11 mouse cellular contexts compared by ENCODE assay signal in the genomic region with DNA sequence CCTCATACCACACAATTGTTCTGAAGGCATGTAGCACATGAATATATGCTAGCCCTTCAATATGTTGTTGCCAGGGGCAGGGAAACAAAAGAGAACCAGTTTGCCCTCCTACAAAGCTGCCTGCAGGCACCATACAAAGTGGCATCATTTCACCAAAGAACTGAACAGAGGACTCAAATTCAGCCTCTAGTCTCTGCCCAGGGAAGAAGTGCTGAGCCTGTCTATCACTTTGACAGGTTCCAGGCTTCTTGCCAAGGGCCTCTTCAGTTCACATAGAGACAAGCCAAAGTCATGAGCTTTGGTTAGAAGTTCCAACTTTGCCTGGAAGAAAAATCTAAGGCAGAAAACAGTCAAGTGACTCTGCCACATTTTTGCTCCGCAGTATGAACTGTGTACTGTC.
DNase-seq lines count a peak whose midpoint lies in the region; ATAC-seq and TF ChIP-seq lines count a peak whose summit lies in the region.
"Had no signal": no experiment of that assay in that cellular context is flagged by ENCODE, and none has a peak within 500 bp of the region (broad histone marks: within the 10 kb centered on the region; RNA-seq: fewer than 3 reads in every experiment).

No protein-coding gene starts in this region.

- H3K4me2 ChIP-seq in limb, embryonic 14.5 days (replicated peaks; ENCODE audit: low read depth, low read length, severe bottlenecking) = no peak overlapping the region
- H3K4me2 ChIP-seq in forebrain, postnatal 0 days (ENCODE audit: low read depth) = no peak overlapping the region
- H3K4me2 ChIP-seq in lung, postnatal 0 days (replicated peaks; ENCODE audit: low read depth, low read length) = no peak overlapping the region
- H3K4me2 ChIP-seq: limb, embryonic 15.5 days had no signal

- intact Hi-C loops in left cerebral cortex, postnatal 14 days (cut with DNase I) = no loop called here

- no peak for TF ChIP-seq CTCF in forebrain, postnatal 0 days (IDR thresholded peaks at IDR 0.05; ENCODE audit: low read depth)
- no peak for TF ChIP-seq CTCF in lung, postnatal 0 days (IDR thresholded peaks at IDR 0.05)

- no peaks in the 10 kb centered on the region for H3K4me1 ChIP-seq in limb, embryonic 14.5 days (ENCODE audit: control insufficient read depth, insufficient read depth, low read length)
- no peaks in the 10 kb centered on the region for H3K4me1 ChIP-seq in limb, embryonic 10.5 days
- H3K4me1 ChIP-seq in forebrain, postnatal 0 days (ENCODE audit: insufficient read depth) = peaks cover 5% of the 10 kb centered on the region; the same call in 1 of the 2 replicates
- H3K4me1 ChIP-seq in lung, postnatal 0 days (ENCODE audit: insufficient read depth, low read depth, low read length) = peaks cover 3% of the 10 kb centered on the region; the same call in 1 of the 2 replicates
- H3K4me1 ChIP-seq: limb, embryonic 15.5 days had no signal

- no peak overlapping the region for H3K9ac ChIP-seq in limb, embryonic 14.5 days (ENCODE audit: low read depth, low read length, severe bottlenecking)
- no peak overlapping the region for H3K9ac ChIP-seq in forebrain, postnatal 0 days
- H3K9ac ChIP-seq in lung, postnatal 0 days (replicated peaks; ENCODE audit: low read depth) = no peak overlapping the region
- H3K9ac ChIP-seq: limb, embryonic 15.5 days had no signal

- ATAC-seq in limb, embryonic 14.5 days (ENCODE audit: low FRiP score, low read depth) = no peak
- peak; percentile 38; the same call in 1 of the 2 replicates for ATAC-seq in forebrain, postnatal 0 days
- ATAC-seq in lung, postnatal 0 days = no peak
- ATAC-seq: Patski had no signal

- no peaks in the 10 kb centered on the region for H3K36me3 ChIP-seq in limb, embryonic 14.5 days (ENCODE audit: control insufficient read depth, insufficient read depth, low read length)
- no peaks in the 10 kb centered on the region for H3K36me3 ChIP-seq in limb, embryonic 10.5 days
- no peaks in the 10 kb centered on the region for H3K36me3 ChIP-seq in forebrain, postnatal 0 days (ENCODE audit: insufficient read depth)
- no peaks in the 10 kb centered on the region for H3K36me3 ChIP-seq in lung, postnatal 0 days (ENCODE audit: insufficient read depth, low read length)
- H3K36me3 ChIP-seq: limb, embryonic 15.5 days had no signal

- no peak for TF ChIP-seq POLR2A in limb, embryonic 14.5 days (IDR thresholded peaks at IDR 0.05; ENCODE audit: borderline replicate concordance, extremely low read depth, insufficient read depth, insufficient read length)

- peak; percentile 35 for DNase-seq in limb, embryonic 14.5 days (ENCODE audit: low spot score)
- no peak for DNase-seq in limb, embryonic 10.5 days (ENCODE audit: low spot score)
- DNase-seq in cerebellum, adult 18-20 months = peak; percentile 5
- peak; percentile 26 for DNase-seq in forebrain, postnatal 0 days
- peak; percentile 10 for DNase-seq in lung, postnatal 0 days (ENCODE audit: low spot score)
- DNase-seq in frontal cortex, postnatal 36 days (ENCODE audit: low spot score in 2 of 2) = no peak
- no peak for DNase-seq in gastrocnemius, postnatal 10 days
- DNase-seq in left cerebral cortex, postnatal 14 days (ENCODE audit: low spot score in 2 of 2) = no peak
- DNase-seq: spleen, adult 18-20 months had no signal

- no peak for TF ChIP-seq EP300 in lung, postnatal 0 days (IDR thresholded peaks at IDR 0.05)

- no peak overlapping the region for H3K4me3 ChIP-seq in limb, embryonic 14.5 days (replicated peaks; ENCODE audit: low read length)
- no peak overlapping the region for H3K4me3 ChIP-seq in limb, embryonic 10.5 days
- no peak overlapping the region for H3K4me3 ChIP-seq in forebrain, postnatal 0 days (ENCODE audit: low read depth, low read length)
- no peak overlapping the region for H3K4me3 ChIP-seq in lung, postnatal 0 days (ENCODE audit: low read depth, low read length)
- H3K4me3 ChIP-seq: limb, embryonic 15.5 days had no signal

- 86% methylated on average over 1 of the region's 1 CpGs for WGBS in limb, embryonic 14.5 days
- WGBS in limb, embryonic 10.5 days = 94% methylated on average over 1 of the region's 1 CpGs
- WGBS in forebrain, postnatal 0 days = 32% methylated on average over 1 of the region's 1 CpGs
- WGBS in lung, postnatal 0 days = 47% methylated on average over 1 of the region's 1 CpGs

- H3K27me3 ChIP-seq in limb, embryonic 14.5 days (ENCODE audit: control insufficient read depth, insufficient read depth, low read length) = no peaks in the 10 kb centered on the region
- H3K27me3 ChIP-seq in limb, embryonic 10.5 days (ENCODE audit: low read depth, poor library complexity, severe bottlenecking) = no peaks in the 10 kb centered on the region
- no peaks in the 10 kb centered on the region for H3K27me3 ChIP-seq in forebrain, postnatal 0 days (ENCODE audit: insufficient read depth, low read length)
- no peaks in the 10 kb centered on the region for H3K27me3 ChIP-seq in lung, postnatal 0 days (replicated peaks; ENCODE audit: insufficient read depth, low read length)
- H3K27me3 ChIP-seq: limb, embryonic 15.5 days; Patski had no signal

- H3K27ac ChIP-seq in limb, embryonic 14.5 days (replicated peaks; ENCODE audit: low read depth, low read length) = no peak overlapping the region
- H3K27ac ChIP-seq in limb, embryonic 10.5 days = no peak overlapping the region
- H3K27ac ChIP-seq in forebrain, postnatal 0 days (ENCODE audit: low read depth, low read length) = no peak overlapping the region
- no peak overlapping the region for H3K27ac ChIP-seq in lung, postnatal 0 days (ENCODE audit: low read length)
- H3K27ac ChIP-seq: limb, embryonic 15.5 days had no signal

- no peaks in the 10 kb centered on the region for H3K9me3 ChIP-seq in limb, embryonic 14.5 days (ENCODE audit: control insufficient read depth, low read length)
- no peaks in the 10 kb centered on the region for H3K9me3 ChIP-seq in limb, embryonic 10.5 days (replicated peaks)
- H3K9me3 ChIP-seq in forebrain, postnatal 0 days (ENCODE audit: low read length) = no peaks in the 10 kb centered on the region
- no peaks in the 10 kb centered on the region for H3K9me3 ChIP-seq in lung, postnatal 0 days (ENCODE audit: low read length)
- H3K9me3 ChIP-seq: limb, embryonic 15.5 days had no signal

Comparison
In these comparisons a context has a peak if more than half of its experiments do, and no peak if none do; other contexts are left out.
1. DNase-seq: peak in limb, embryonic 14.5 days (single experiment), cerebellum, adult 18-20 months (2 of 2), forebrain, postnatal 0 days (single experiment) and lung, postnatal 0 days (single experiment); none in limb, embryonic 10.5 days (single experiment), frontal cortex, postnatal 36 days (0 of 2), gastrocnemius, postnatal 10 days (single experiment) and left cerebral cortex, postnatal 14 days (0 of 2).